9 mouse cellular contexts compared by ENCODE assay signal in the genomic region with DNA sequence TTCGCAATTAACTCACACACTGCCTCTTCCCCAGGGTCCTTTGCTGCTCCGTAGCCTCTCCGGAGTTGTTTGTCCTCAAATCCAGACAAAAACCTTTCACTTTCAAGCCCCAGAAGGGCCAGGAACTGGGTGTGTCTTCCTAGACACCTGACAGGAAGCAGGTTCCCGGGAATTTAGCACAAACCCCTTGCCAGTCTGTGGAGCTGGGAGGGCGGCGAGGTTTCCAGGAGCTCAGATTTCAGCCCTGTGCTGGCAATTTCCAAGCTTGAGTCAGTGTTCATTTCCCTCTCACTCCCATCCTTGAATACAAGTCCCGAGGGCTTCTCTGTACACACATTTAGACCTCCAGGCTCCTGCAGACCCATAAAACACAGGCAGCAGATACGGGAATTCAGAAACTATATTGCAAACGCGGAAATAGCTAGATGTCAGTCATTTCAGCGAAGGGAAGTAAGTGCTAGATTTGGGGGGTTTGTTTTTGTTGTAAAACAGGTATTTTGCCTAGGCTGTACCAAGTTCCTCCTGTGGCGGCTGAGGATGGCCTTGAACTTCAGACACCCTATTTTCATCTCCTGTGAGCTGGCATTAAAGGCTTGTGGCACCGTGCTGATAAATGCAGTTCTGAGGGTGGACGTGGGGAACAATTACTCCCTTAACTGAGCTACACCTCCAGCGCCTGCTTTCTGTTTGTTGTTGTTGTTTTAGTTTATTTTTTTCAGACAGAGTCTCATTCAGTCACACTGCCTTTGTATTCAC. TPM values are rescaled to one million over a fixed set of nuclear protein-coding genes. Genes with fewer than 3 reads are reported as not detected.
DNase-seq lines count a peak whose midpoint lies in the region; ATAC-seq lines count a peak whose summit lies in the region.
"Had no signal": no experiment of that assay in that cellular context is flagged by ENCODE, and none has a peak within 500 bp of the region (broad histone marks: within the 10 kb centered on the region; RNA-seq: fewer than 3 reads in every experiment).

No protein-coding gene starts in this region.

- H3K27me3 ChIP-seq in lung, embryonic 16.5 days (ENCODE audit: control insufficient read depth, insufficient read depth, low read depth, low read length) = no peaks in the 10 kb centered on the region

- DNase-seq in gastrocnemius, adult 18-20 months (ENCODE audit: low spot score) = peak; percentile 38
- DNase-seq in gastrocnemius, postnatal 36 days = no peak
- peak; percentile 26 for DNase-seq in embryo, embryonic 9.5 days (ENCODE audit: extremely low spot score)
- peak; percentile 33 for DNase-seq in heart, postnatal 4 days
- DNase-seq in thymus, postnatal 0 days (ENCODE audit: low spot score) = no peak
- DNase-seq in right cerebral cortex, postnatal 36 days (ENCODE audit: low spot score in 2 of 2) = no peak
- DNase-seq: right cerebral cortex, postnatal 4 days had no signal

- WGBS in lung, embryonic 16.5 days = 36% methylated on average over 15 of the region's 15 CpGs

- H3K4me1 ChIP-seq in lung, embryonic 16.5 days (replicated peaks; ENCODE audit: control insufficient read depth, insufficient read depth, low read length) = peaks cover 14% of the 10 kb centered on the region

- H3K9me3 ChIP-seq in lung, embryonic 16.5 days (ENCODE audit: control insufficient read depth, low read length) = no peaks in the 10 kb centered on the region; the same call in 1 of the 2 replicates

- H3K4me2 ChIP-seq in lung, embryonic 16.5 days (ENCODE audit: low read depth, low read length) = peak overlapping the region; percentile 21

- no peaks in the 10 kb centered on the region for H3K36me3 ChIP-seq in lung, embryonic 16.5 days (ENCODE audit: control insufficient read depth, insufficient read depth, low read length)

- ATAC-seq in lung, embryonic 16.5 days (ENCODE audit: low read depth) = peak; percentile 29
- no peak for ATAC-seq in erythroid progenitor cell, adult 5-6 weeks (replicated peaks; ENCODE audit: low FRiP score, poor library complexity, severe bottlenecking)

- intact Hi-C loops in gastrocnemius, postnatal 36 days (cut with DNase I) = no loop called here

- H3K4me3 ChIP-seq in lung, embryonic 16.5 days (ENCODE audit: low read length) = peak overlapping the region; percentile 26; the same call in 1 of the 2 replicates

- 0 out of 2 replicates have a peak overlapping the region, but pooled peaks have one; percentile 2 for H3K9ac ChIP-seq in lung, embryonic 16.5 days (ENCODE audit: low read length)

- H3K27ac ChIP-seq in lung, embryonic 16.5 days (ENCODE audit: low read length) = peak overlapping the region; percentile 8; the same call in 1 of the 2 replicates

RNA-seq across cellular contexts. Expression of a gene that starts 33.4 kb away (rescaled TPM):
- 10 to 100 TPM; 54.5 to 82.7 TPM for total RNA-seq in gastrocnemius, adult 18-20 months (2021)
- total RNA-seq in gastrocnemius, postnatal 36 days (2021) = 10 to 100 TPM; 57.0 to 75.1 TPM
- total RNA-seq in heart, postnatal 4 days (2021) = 100 to 1,000 TPM; 105 TPM
- polyA plus RNA-seq in lung, embryonic 16.5 days (2015; fragmentation: Nextera tagmentation; extraction: Ambion mirVana) = 19.0 and 19.3 TPM in 2 replicates
- 9.3 and 10.0 TPM in 2 replicates for polyA plus RNA-seq in thymus, postnatal 0 days (2015; fragmentation: Nextera tagmentation; extraction: Ambion mirVana)
- 0.42 TPM in 1 of 2 replicates, not detected in the other for total RNA-seq in erythroid progenitor cell, adult 5-6 weeks (2015; ENCODE audit: low replicate concordance)
- total RNA-seq in erythroid progenitor cell, adult 5-6 weeks (2017; ENCODE audit: low replicate concordance) = 3.3 and 7.1 TPM in 2 replicates

RNA-seq across cellular contexts. Expression of a gene that starts 57.5 kb away (rescaled TPM):
- 1 to 10 TPM; 5.9 to 8.8 TPM for total RNA-seq in gastrocnemius, adult 18-20 months (2021)
- 1 to 10 TPM; 8.4 to 9.0 TPM for total RNA-seq in gastrocnemius, postnatal 36 days (2021)
- total RNA-seq in heart, postnatal 4 days (2021) = 10 to 100 TPM; 38.7 to 39.6 TPM
- 89.8 and 90.8 TPM in 2 replicates for polyA plus RNA-seq in lung, embryonic 16.5 days (2015; fragmentation: Nextera tagmentation; extraction: Ambion mirVana)
- 19.5 TPM in 2 replicates for polyA plus RNA-seq in thymus, postnatal 0 days (2015; fragmentation: Nextera tagmentation; extraction: Ambion mirVana)
- total RNA-seq in erythroid progenitor cell, adult 5-6 weeks (2015; ENCODE audit: low replicate concordance) = 41.9 and 45.8 TPM in 2 replicates
- 16.8 and 26.1 TPM in 2 replicates for total RNA-seq in erythroid progenitor cell, adult 5-6 weeks (2017; ENCODE audit: low replicate concordance)

Comparison
In these comparisons a context has a peak if more than half of its experiments do, and no peak if none do; other contexts are left out.
1. DNase-seq: peak in gastrocnemius, adult 18-20 months (single experiment), embryo, embryonic 9.5 days (single experiment) and heart, postnatal 4 days (single experiment); none in gastrocnemius, postnatal 36 days (0 of 2), thymus, postnatal 0 days (single experiment) and right cerebral cortex, postnatal 36 days (0 of 2).
2. RNA of a gene that starts 33.4 kb away (total RNA-seq): 105 TPM in heart, postnatal 4 days, 54.5 to 82.7 TPM in gastrocnemius, adult 18-20 months and 57.0 to 75.1 TPM in gastrocnemius, postnatal 36 days; 0.42 to 7.1 TPM in erythroid progenitor cell, adult 5-6 weeks; every median in the first group is over 4 times any median in the second.